Mouse (Mus musculus): Measurements from ENCODE around the gene Mrtfa.

DNA sequence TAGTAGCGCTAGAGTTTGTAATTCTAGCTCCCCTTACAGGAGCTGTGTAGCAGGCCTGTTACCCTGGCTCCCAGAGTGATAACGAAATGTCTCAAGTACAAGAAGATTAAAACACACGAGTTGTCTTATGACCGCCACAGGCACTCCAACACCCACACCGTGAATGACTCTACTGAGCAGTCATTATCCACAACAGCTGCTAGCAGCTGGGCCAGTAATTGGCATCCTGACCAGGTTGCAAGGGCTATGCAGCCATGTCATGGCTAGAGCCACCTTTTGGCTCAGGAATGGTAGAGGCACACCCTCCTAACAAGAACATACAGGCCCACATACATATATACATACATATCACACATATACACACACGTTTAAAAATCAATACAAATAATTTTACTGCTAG is 70.4 kb downstream of the Mrtfa start:
- TF ChIP-seq POLR2A (IDR thresholded peaks at IDR 0.05; ENCODE audit: low read depth, low read length) (no peak), CTCF (IDR thresholded peaks at IDR 0.05; ENCODE audit: borderline replicate concordance, insufficient read depth, low read length) (no peak)

Data from embryonic fibroblast, embryonic 13.5 days (primary cell).